Mouse (Mus musculus): Measurements from ENCODE around the gene Tcl1b4.

The Tcl1b4 gene

GRCm38 (mm10) chr12:105239060-105239459, 37.3 kb downstream of the Tcl1b4 start:
- in situ Hi-C loops (cut with MboI; ENCODE audit: unreplicated experiment in 2 of 2): no loop called here

DNA sequence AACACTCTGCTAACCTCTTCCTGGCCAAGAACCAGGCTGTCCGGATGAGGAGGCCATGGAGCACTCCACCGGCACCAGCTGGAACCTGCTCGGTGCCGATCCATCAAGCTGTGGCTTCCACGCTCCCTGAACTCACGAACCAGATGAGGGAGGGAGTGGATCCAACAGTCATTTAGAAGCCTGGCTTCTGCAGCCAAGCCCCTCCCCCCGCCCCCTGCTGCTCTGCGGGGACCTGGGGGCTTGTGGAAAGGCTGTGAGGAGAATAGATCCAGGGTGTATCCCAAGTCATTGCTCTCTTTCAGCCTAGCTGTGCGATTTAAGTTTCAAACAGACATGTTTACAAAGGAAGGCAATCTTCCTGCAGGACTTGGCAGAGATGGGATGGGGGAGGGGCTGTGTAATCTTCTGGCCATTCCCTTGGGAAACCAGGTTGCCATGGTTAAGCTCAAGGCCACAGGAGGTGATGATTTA, 47.0 kb downstream of the Tcl1b4 start:
- in situ Hi-C loops (cut with MboI; ENCODE audit: unreplicated experiment in 2 of 2): no loop called here

- in situ Hi-C loops (cut with MboI; ENCODE audit: unreplicated experiment in 2 of 2): no loop called here
Observed at GRCm38 (mm10) chr12:105253796-105254195, 52.0 kb downstream of the Tcl1b4 start.
